10 mouse cellular contexts compared by ENCODE assay signal in genomic region chr4:139246130-139246877, GRCm38 (mm10). TPM values are rescaled to one million over a fixed set of nuclear protein-coding genes. Genes with fewer than 3 reads are reported as not detected.
DNase-seq lines count a peak whose midpoint lies in the region; ATAC-seq and TF ChIP-seq lines count a peak whose summit lies in the region.
"Had no signal": no experiment of that assay in that cellular context is flagged by ENCODE, and none has a peak within 500 bp of the region (broad histone marks: within the 10 kb centered on the region; RNA-seq: fewer than 3 reads in every experiment).

No protein-coding gene starts in this region.

- H3K4me3 ChIP-seq in heart, adult 2 months, result no peak overlapping the region
- no peak overlapping the region for H3K4me3 ChIP-seq in midbrain, embryonic 14.5 days (replicated peaks; ENCODE audit: low read depth, low read length)
- no peak overlapping the region for H3K4me3 ChIP-seq in cerebellum, adult 2 months (replicated peaks; ENCODE audit: insufficient read depth, low read depth, low read length)

- ATAC-seq in midbrain, embryonic 14.5 days (ENCODE audit: low FRiP score, low TSS enrichment), result peak; percentile 68; the same call in 1 of the 2 replicates

- H3K4me2 ChIP-seq in midbrain, embryonic 14.5 days (ENCODE audit: low read length), result no peak overlapping the region

- 74% methylated on average over 7 of the region's 7 CpGs for WGBS in heart, adult 2 months
- 55% methylated on average over 7 of the region's 7 CpGs for WGBS in midbrain, embryonic 14.5 days
- 49% methylated on average over 7 of the region's 7 CpGs for WGBS in cerebellum, adult 2 months

- peaks cover 7% of the 10 kb centered on the region for H3K79me2 ChIP-seq in heart, adult 2 months (replicated peaks; ENCODE audit: control insufficient read depth, insufficient read depth, low read length)

- TF ChIP-seq EP300 in heart, adult 2 months (IDR thresholded peaks at IDR 0.05; ENCODE audit: insufficient read depth, low read depth, low read length), result no peak

- no peak overlapping the region for H3K9ac ChIP-seq in heart, adult 2 months (ENCODE audit: low read depth, low read length)
- no peak overlapping the region for H3K9ac ChIP-seq in midbrain, embryonic 14.5 days (replicated peaks; ENCODE audit: low read length)

- no peak for TF ChIP-seq POLR2A in heart, adult 2 months (IDR thresholded peaks at IDR 0.05; ENCODE audit: insufficient read depth, low read depth, low read length)
- no peak for TF ChIP-seq POLR2A in cerebellum, adult 2 months (IDR thresholded peaks at IDR 0.05; ENCODE audit: borderline replicate concordance, insufficient read depth, low read length)

- H3K27me3 ChIP-seq in heart, adult 2 months (ENCODE audit: control insufficient read depth, insufficient read depth, low read length), result no peaks in the 10 kb centered on the region
- no peaks in the 10 kb centered on the region for H3K27me3 ChIP-seq in midbrain, embryonic 14.5 days (ENCODE audit: control insufficient read depth, insufficient read depth, low read length)
- no peaks in the 10 kb centered on the region for H3K27me3 ChIP-seq in cerebellum, adult 2 months (ENCODE audit: control insufficient read depth, insufficient read depth, low read length)

- H3K4me1 ChIP-seq in heart, adult 2 months (ENCODE audit: control insufficient read depth, insufficient read depth, low read length), result peaks cover 30% of the 10 kb centered on the region
- H3K4me1 ChIP-seq in midbrain, embryonic 14.5 days (ENCODE audit: control insufficient read depth, insufficient read depth, low read length), result peaks cover 25% of the 10 kb centered on the region
- peaks cover 58% of the 10 kb centered on the region for H3K4me1 ChIP-seq in cerebellum, adult 2 months (ENCODE audit: control insufficient read depth, insufficient read depth, low read length)

- H3K9me3 ChIP-seq in midbrain, embryonic 14.5 days (ENCODE audit: control insufficient read depth, low read length), result no peaks in the 10 kb centered on the region

- intact Hi-C loops in heart, adult 2 months (cut with DNase I), result no loop called here

- TF ChIP-seq CTCF in heart, adult 2 months (IDR thresholded peaks at IDR 0.05), result peak; percentile 13; the same call in 1 of the 2 replicates
- no peak for TF ChIP-seq CTCF in cerebellum, adult 2 months (IDR thresholded peaks at IDR 0.05; ENCODE audit: borderline replicate concordance, insufficient read depth, low read depth, low read length)

- DNase-seq in heart, adult 2 months, result no peak
- no peak for DNase-seq in heart, adult 18-20 months
- DNase-seq in embryo, embryonic 10.5 days (ENCODE audit: low spot score), result peak; percentile 53
- peak; percentile 82 for DNase-seq in forelimb bud, embryonic 11.5 days (ENCODE audit: low read depth, low spot score)
- peak; percentile 70 for DNase-seq in midbrain, embryonic 14.5 days
- DNase-seq in cerebellum, adult 2 months, result no peak
- no peak for DNase-seq in cerebellum, adult 9-11 months
- no peak for DNase-seq in ovary, postnatal 10 days (ENCODE audit: low spot score)
- DNase-seq: layer of hippocampus, postnatal 36 days; lung, postnatal 10 days had no signal

- H3K27ac ChIP-seq in heart, adult 2 months, result peak overlapping the region; percentile 41
- H3K27ac ChIP-seq in midbrain, embryonic 14.5 days (replicated peaks; ENCODE audit: low read depth, low read length), result peak overlapping the region; percentile 71
- H3K27ac ChIP-seq in cerebellum, adult 2 months (ENCODE audit: insufficient read depth, low read length), result no peak overlapping the region

- peaks cover 6% of the 10 kb centered on the region for H3K36me3 ChIP-seq in heart, adult 2 months (ENCODE audit: control insufficient read depth, insufficient read depth, low read length)
- H3K36me3 ChIP-seq in midbrain, embryonic 14.5 days (ENCODE audit: control insufficient read depth, insufficient read depth, low read length), result peaks cover 14% of the 10 kb centered on the region; the same call in 1 of the 2 replicates

RNA-seq across cellular contexts. Expression of gene Capzb, which starts 53.6 kb away (rescaled TPM):
- total RNA-seq in heart, adult 2 months (2021), result 100 to 1,000 TPM; 342 to 392 TPM
- polyA plus RNA-seq in heart, adult 2 months (2012; rRNA removed), result 160 and 191 TPM in 2 replicates
- total RNA-seq in heart, adult 18-20 months (2021), result 100 to 1,000 TPM; 356 to 380 TPM
- polyA plus RNA-seq in midbrain, embryonic 14.5 days (2014; fragmentation: Nextera tagmentation; extraction: Ambion mirVana), result 250 and 281 TPM in 2 replicates
- polyA plus RNA-seq in cerebellum, adult 2 months (2012; rRNA removed), result 199 and 220 TPM in 2 replicates

Comparison
In these comparisons a context has a peak if more than half of its experiments do, and no peak if none do; other contexts are left out.
1. DNase-seq: peak in embryo, embryonic 10.5 days (single experiment), forelimb bud, embryonic 11.5 days (single experiment) and midbrain, embryonic 14.5 days (single experiment); none in heart, adult 2 months (0 of 2), heart, adult 18-20 months (0 of 2), cerebellum, adult 2 months (0 of 2), cerebellum, adult 9-11 months (single experiment) and ovary, postnatal 10 days (single experiment).